Mouse (Mus musculus) liver, postnatal 0 days (tissue): Measurements from ENCODE around the gene Fam19a4.

ENCODE experiments used
- CTCF ChIP-seq: sonication (generic); IDR thresholded peaks from 2 replicates; pipeline ENCODE4 v1.5.1; 2016; ENCODE audit warnings: antibody characterized with exemption, low read depth
- EP300 ChIP-seq: IDR thresholded peaks from 2 replicates; pipeline ENCODE4 v1.6.1; 2016; ENCODE audit warnings: antibody characterized with exemption, low read depth, mild to moderate bottlenecking

DNA sequence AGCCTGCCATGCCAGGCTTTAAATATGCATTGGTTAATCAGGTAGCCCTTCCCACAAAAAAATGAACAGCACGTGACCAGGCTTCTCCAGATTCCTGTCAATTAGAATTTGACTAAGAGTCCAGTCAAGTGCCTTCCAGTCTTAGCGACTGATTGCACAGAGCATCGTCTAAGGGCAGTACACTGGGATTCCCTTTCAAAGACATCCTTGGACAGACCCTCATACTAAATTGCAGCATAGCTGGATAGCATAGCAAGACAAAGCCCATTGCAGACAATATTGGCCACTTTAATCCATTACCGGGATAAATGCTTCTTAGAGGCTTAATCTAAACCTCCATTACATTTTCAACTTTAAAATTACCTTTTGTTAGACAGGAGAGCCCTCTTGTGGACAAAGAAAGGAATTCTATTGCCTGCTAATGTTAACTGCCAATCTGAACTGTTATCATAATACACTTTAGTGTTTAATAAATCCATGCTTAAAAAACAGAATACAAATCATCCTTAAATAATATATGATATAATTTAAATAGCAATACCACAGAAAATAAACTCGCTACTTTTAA is 33.0 kb downstream of the Fam19a4 start:
- TF ChIP-seq CTCF (peak; percentile 48), EP300 (no peak)
